Mouse (Mus musculus) retina, postnatal 7 days (tissue): Measurements from ENCODE around the gene Tex28.
A peak's percentile ranks its signal among the peaks of the same experiment; 100 is the strongest.
"Not testable (repeated sequence)": the region's sequence is repeated elsewhere in the genome, so short reads cannot be mapped to it uniquely, and the experiment has no call there.

Experiments used
- DNase-seq: peaks from one replicate; pipeline ENCODE4 v3.0.0-alpha.2; 2012; ENCODE audit warnings: low read depth, low spot score

Gene Tex28

DNA sequence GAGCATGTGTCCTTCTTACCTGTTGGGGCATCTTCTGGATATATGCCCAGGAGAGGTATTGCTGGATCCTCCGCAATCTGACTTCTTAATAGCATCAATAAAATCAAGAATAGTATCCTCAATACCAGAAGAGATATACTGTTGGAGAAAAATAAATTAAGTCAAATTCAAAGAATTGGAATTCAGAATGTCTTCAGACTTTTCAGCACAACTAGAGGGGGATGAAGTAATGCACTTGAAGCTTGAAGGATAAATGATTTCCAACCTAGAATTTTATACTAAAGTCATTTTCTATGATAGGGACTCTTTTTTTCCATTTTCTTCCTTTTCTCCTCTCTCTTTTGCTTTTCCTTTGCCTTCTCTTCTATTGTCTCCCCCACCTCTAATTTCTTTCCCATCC lies at the start of gene Tex28:
Gene Tex28 (minus strand): TSS at position 101 of the 400 bp plus-strand sequence.
- DNase-seq, result no peak

DNA sequence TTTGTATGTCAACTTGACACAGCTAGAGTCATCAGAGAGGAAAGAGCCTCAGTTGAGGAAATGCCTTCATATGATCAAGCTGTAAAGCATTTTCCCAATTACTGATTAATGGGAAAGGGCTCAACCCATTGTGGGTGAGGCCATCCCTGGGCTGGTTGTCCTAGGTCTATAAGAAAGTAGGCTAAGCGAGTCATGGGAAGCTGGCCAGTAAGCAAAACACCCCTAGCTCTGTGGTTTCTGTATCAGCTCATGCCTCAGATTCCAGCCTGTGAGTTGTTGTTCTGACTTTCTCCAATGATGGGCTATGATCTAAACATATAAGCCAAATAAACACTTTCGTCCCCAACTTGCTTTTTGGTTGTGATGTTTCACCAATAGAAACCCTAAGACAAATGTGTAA lies 35.9 kb upstream of the Tex28 start:
- DNase-seq, result no peak

DNA sequence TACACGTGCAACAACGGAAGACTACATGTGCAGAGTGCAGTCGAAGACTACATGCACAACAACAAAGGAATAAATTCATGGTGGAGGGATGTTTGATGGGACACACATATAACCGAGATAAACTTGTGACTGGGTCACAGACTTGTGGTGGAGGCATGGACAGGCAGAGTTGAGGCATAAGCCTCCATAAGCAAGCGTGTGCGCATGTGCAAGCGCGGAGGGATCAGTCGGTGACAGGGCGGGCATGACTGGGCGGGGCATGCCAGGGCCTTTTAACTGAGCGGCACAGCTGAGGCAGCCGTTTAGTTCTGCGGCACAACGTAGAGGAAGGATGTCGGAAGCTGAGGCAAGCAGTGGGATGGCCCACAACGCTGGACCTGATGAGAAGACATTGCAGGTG lies 9.3 kb upstream of the Tex28 start, which contains the start of gene Tktl1:
Gene Tktl1 (plus strand): TSS at position 301 of the 400 bp plus-strand sequence.
- no peak for DNase-seq

DNA sequence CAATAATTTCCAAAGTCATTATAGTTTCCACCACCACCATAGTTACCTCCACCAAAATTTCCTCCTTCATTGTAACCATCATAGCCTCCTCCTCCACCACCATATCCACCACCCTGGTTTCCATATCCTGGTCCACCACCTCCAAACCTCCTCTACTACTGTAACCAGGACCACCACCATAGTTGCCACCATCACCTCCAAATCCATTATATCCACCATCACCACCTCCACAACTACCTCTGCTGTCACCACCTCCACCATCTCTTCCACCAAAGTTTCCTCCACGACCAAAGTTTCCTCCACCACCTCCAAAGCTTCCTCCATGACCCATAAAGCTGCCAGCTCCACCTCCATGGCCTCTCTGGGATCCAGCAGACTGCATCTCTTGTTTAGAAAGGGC lies 32.4 kb downstream of the Tex28 start, which contains the start of gene Mecp2:
Gene Mecp2 (minus strand): TSS at position 101 of the 400 bp plus-strand sequence.
- DNase-seq, result not testable (repeated sequence)

DNA sequence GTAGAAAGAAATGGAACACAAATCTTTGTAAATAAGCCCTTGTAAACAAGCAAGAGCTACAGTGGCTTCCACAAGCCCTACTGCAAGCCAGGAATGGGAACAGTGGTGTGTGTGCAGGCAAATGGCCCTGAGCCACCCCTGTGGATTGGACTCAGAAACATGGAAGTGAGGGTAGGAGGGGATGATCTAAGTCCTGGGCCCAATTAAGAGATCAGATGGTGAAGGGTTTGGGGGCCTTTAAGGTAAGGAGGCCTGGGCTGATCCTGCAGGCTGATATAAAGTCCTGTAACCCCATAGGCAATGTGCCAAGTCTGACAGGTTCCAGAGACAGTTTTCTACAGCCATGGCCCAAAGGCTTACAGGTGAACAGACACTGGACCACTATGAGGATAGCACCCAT lies 40.5 kb downstream of the Tex28 start, which contains the start of gene Opn1mw:
Gene Opn1mw (plus strand): TSS at position 301 of the 400 bp plus-strand sequence.
- no peak for DNase-seq

DNA sequence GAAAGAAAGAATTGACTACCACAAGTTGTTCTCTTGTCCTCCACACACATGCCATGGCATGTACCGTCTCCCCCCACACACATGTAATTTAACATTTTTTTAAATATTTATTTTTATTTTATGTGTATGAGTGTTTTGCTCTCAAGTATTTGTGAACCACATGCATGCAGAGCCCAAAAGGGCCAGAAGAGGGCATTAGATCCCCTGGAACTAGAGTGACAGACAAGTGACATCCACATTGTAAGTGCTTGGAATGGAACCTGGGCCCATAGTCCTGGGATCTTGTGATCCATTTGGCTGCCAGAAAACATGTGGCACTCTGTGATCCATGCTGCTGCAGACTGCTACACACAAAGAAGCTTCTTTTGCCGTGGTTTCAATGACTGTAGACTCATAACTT lies 42.7 kb downstream of the Tex28 start:
- no peak for DNase-seq

DNA sequence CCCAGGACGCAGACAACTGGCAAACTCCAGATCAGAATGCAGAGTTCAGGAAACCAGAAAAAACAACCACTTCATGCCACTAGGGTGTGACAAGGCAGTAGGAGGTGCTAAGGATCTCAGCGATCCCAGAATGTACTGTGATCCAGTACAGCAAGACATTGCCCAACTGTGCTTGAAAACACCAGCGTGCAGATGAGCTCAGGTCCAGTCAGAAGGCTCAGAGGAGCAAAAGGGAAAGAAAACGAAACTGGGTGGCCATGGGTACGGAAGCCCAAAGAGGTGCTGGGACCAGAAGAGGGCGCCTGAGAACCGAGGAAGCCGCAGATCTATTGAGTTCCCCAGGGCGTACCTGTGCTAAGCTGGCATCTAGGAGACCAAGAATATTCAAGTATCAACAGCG lies 52.1 kb downstream of the Tex28 start:
- DNase-seq, result peak; percentile 24

DNA sequence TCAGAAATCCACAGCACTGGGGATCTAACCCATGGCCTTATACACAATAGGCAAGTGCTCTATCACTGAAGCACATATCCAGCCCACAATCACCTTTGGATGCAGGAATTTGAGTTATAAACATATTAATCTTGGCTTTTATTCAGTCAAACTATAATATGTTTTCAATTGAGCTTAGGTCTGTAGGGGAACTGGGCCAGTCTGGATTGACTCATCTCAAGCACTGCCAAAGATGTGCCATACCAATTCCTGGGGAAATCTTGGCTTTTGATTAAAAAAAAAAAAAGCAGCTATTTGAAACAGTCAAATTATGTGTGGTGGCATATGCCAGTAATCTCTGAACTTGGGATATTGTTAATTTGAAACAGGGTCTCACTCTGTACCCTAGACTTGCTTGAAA lies 53.6 kb downstream of the Tex28 start:
- no peak for DNase-seq

DNA sequence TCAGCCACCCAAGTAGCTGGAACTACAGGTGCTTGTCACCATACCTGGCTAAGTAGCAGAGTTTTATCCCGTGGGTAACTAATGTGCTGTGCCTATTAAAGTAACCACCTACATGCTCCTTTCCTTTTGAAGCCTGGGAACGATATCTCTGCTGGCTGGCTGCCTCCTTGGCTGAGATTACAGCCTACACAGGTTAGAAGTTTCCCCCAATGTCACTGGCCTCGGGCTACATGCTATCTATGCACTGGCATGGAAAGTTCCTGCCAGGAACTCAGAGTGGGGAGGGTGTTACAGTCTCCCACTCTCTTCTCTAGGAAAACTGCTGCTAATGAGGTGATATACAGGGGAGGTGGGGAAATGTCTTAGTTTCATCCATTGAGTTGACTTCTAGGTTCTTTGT lies 58.9 kb downstream of the Tex28 start:
- no peak for DNase-seq

DNA sequence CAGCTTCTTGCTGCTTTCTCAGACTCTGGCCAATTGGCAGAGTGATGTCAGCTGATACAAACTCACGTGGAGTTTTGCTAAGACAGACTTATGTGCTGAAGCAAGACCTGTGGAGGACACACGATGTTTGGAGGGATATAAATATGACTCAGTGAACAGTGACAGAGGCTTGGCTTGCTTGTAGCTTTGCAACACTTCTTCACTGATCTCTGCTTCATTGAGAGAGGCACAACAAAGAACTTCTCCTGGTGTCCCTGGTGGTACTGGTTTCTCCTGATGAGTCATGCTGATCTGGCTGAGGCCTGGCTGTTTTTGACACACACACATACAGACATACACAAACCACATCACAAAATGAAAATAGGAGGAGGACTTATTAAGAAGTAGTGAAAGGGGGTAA lies 61.7 kb downstream of the Tex28 start:
- no peak for DNase-seq

DNA sequence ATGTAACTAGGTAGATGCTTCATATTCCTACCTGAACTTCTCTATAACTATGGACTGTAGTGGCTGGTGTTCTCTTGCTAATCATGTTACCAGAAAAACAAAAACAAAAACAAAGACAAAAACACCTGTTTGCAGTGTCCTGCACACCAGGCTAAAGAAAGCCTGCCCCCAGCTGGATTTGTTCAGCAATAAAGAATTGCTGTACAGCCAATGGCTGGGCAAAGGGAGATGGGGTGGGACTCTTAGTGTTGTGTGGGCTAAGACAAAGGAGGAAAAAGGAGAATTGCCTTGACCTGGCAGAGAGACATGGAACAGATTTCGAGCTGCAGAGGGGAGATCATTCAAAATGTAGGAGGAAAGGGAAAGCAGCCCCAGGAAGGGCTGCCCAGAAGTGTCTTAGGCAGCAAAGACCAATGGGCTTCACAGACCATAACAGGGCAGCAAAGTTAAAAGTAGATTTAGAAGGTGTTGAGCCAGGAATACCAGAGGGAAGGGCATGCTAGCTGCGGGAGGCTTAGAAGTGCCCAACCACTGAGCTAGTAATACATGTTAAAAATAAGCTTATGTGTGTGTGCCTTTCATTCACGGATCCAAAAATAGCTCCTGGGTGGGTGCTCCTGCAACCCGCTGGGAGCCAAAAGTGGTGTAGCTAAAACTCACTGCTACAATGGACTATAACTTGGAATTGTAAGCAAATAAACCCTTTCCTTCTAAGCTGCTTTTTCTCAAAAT lies 64.0 kb downstream of the Tex28 start:
- no peak for DNase-seq
